Mouse (Mus musculus) heart, adult 9 months (tissue): Measurements from ENCODE around the gene Yeats4.
A peak's percentile ranks its signal among the peaks of the same experiment; 100 is the strongest.
"Not testable (repeated sequence)": the region's sequence is repeated elsewhere in the genome, so short reads cannot be mapped to it uniquely, and the experiment has no call there.

ENCODE experiments used
- DNase-seq, 2 experiments: peaks; one replicate each; pipeline ENCODE4 v3.0.0; 2022; ENCODE audit warnings: low spot score in 2 of 2

Yeats4 gene

DNA sequence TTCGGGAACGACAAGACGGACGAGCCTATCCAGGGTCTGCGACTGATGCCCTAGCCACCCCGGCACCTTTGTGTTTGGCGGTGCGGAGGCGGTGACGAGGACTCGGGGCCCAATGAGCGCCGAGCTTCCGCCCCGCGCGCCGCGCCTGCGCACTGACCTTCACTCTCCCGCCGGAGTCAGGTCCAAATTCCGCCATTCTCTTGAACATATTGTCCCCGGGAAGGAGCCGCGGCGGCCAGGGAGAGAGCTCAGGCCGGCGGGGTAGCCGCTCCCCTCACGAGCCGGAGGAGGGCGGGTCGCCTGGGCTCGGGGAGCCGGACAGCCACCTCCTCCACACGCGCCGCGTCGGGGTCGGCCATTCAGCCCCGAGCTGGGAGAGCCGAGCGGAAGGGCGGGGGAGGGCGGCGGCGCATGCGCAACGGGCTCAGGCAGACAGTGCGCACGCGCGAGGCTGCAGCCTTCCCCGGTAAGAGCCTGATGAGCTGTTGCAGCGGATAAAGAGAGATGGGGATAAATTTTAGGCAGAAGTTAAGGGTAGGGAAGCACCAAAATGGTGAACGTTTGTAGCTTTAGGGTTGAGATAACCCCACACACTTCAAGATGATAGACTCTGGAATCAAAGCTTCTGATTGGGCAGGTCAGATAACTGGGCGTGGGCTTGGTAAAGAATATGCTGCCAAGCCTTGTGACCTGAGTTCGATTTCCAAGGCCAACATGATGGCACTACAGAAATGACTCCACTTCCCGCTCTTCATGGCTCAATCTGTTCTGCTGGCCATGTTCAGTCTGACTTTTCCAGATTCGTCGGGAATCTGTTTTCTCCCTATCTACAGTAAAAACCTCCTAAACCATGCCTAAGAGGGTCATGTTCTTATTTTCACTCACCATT, at the start of gene Yeats4:
TSS of gene Yeats4 (minus strand) at position 406 of the 889 bp plus-strand sequence.
- DNase-seq, result peak; percentile 95 to 97

DNA sequence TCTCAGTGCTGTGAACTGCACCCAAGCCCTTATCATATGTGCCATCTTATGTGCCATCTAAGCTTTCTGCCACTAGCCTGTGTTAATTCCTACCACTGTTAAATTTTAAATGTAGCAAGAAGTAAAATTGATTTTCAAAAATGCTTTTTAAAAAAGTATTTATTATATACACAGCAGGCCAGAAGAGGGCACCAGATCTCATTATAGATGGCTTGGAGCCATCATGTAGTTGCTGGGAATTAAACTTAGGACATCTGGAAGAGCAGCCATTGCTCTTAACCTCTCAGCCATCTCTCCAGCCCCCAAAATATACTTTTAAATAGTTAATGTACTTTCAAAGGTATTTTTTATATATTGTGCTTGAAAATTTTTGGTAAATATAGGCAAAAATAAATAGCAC, 47.7 kb upstream of the Yeats4 start:
- no peak for DNase-seq

DNA sequence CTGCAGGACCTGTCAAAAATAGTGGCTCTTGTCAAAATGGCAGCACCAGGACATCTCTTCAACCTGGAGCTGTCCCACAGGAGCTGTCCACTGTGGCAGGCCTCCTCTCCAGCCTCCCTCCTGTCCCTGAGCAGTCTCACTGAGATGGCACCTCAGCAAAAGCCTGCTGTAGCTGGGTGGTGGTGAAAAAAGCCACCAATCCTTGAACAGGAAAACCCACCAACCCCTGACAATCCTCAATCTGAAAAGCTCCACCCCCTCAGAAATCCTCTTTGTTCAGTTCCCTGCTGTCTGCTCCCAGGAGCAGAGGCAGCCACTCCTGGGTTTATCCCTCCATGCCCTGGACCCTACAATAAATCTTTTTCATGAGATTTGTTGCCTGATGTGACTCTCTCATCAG, 35.6 kb upstream of the Yeats4 start:
- DNase-seq, result no peak

DNA sequence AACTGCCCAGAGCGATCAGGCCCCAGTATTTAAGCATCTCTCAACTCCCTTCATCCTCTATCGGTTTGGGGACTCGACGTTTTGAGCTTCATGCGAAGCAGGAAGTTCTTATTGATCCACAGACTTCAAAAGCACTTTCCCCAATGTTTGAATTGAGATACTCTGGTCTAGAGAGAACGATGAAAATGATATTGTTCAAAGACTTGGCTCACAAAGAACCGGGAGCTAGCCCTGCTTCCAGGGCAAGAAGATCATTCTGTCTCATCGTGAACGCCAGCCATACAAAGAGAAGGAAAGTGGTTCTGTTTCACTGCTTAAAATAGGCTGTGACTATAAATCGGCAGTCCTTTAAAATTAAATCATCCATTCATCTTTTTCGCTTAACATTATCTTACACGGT, 14.3 kb upstream of the Yeats4 start, which contains the start of gene 9530003J23Rik:
TSS of gene 9530003J23Rik (minus strand) at position 101 of the 400 bp plus-strand sequence.
- no peak for DNase-seq

DNA sequence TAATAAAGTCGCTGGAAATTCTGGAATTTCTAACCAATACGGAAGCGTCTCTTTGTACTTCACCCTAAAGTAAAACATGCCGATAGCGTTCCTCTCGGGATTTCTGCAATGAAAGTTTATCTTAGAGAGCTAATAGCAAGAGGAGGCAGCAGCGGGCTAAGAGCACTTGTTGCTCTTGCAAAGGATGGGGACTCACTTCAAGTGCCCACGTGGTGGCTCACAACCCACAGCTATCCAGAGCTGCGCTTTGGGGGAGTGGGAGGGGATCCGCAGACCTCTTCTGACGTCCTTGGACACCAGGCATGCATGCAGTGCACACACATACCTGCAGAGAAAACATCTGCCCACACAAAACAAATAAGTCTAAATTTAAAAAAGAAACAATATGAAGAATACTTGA, 11.6 kb upstream of the Yeats4 start:
- no peak for DNase-seq

DNA sequence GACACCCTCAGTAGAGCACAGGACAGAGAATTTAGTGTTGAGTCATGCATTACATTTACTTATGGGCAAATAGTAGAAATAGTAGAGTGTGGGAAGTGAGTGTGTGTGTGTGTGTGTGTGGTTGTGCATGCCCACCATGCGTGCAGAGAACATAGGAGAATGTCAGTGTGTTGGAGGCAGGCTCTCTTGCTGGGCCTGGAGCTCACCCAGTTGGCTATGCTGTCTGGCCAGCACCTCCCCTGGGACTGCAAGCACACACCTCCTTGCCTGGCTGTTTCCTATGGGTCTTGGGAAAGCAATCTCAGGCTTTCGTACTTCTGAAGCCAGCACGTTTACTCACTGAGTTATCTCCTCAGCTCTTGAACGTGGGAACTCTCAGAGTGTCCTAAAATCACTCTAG, 10.5 kb upstream of the Yeats4 start:
- DNase-seq, result no peak

DNA sequence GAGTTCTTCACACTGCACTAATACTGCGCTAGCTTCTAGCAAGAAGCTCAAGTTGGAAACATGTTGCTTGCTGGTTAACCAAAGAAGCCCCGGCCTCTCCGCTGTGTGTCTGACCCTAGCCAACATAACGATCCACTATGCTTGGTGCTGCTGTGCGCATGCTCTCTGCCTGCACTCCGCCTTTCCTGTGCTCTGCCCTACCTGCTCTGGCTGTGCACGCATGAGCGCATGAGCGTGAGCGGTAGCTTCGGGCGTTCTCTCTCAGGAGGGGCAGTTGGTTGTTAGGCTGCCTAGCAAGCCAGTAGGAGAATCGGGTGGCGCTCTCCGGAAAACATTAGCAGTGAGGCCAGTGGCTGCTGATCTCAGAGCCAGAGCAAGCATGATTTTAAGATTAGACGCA, 5.5 kb upstream of the Yeats4 start:
- no peak for DNase-seq

DNA sequence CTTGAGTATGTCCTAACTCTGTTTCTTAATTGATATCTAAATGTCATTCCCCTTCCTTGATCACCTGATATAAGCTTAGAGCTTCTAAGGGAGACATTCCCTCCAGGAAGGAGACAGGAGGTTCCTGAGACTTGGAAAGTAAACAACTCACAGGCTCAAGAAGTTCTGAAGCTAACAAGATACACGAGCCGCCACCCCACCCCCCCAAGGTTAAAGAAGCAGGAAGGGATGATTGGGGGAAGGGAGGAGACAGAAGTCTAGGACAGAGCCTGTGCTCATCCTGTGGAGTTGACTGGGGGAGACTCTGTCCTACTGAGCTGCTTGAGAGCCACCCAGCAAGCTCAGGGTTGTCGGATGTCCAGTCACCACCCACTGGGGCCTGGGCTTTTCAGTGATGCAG, 1.7 kb upstream of the Yeats4 start:
- no peak for DNase-seq

DNA sequence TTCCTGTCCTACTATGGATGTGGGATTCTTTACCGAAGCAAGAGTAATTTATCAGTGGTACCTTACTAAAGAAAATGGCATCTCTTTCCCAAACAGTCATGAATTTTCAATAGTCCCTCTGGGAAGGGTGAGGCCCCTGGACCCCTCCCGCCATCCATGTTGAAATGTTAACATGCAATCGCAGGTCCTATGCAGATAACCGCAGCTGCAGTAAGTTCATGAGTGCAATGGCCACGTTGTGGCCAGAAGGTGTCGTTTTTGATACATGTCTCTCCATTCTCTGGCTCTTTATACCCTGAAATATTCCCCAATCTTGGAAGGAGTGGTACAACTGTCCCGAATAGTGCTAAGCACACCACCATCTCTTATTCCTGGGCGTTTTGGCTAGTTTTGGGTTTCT, 787 bp upstream of the Yeats4 start:
- no peak for DNase-seq

DNA sequence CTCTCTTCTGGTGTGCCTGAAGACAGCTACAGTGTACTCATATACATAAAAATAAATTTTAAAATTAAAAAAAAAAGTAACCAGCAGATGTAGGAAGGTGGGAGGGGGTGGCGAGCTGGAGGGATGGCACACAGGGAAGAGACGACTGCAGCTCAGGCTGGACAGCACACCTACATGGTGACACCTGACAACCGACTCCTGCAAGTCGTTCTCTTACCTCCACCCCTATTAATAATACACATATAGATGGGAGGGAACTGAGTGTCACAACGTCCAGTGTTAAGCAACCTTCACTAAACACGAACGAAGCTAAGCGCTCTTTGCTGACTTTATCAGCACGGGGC, 577 bp downstream of the Yeats4 start:
- DNase-seq, result no peak

DNA sequence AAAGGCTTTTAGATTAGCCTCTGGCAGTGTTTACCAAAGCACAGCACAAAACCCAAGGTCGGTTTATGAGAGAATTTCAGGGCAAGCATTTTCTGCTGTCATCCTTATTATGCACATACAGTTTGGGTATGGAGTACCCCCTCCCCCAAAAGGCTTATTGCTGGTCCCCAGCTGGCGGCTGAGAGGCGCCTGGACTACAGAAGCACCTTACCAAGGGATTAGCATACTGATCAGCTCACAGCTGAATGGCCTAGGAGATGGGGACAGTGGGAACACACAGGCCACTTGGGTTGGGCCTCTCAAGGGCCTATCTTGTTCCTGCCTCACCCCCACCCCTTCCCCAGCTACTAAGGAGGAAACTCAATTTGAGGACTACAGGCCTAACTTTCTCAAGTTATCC, 1.5 kb downstream of the Yeats4 start:
- DNase-seq, result no peak

DNA sequence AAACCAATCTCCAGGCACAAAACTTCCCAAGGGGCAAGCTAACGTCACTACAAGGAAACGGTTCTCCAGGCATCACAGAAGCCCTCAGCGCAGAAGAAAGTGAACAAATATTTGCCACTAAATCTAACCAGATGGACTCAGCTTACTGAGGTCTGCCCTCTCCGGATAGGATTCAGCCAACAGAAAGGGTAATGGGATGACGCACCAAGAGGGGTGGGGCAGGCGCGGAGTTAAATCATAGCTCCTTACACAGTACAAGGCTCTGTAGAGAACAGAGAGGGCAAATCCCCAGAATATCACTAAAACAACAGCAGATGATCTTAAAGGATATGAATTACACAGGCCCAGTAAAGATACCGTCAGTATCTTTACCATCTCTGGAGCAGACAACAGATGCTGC, 6.0 kb downstream of the Yeats4 start:
- no peak for DNase-seq

DNA sequence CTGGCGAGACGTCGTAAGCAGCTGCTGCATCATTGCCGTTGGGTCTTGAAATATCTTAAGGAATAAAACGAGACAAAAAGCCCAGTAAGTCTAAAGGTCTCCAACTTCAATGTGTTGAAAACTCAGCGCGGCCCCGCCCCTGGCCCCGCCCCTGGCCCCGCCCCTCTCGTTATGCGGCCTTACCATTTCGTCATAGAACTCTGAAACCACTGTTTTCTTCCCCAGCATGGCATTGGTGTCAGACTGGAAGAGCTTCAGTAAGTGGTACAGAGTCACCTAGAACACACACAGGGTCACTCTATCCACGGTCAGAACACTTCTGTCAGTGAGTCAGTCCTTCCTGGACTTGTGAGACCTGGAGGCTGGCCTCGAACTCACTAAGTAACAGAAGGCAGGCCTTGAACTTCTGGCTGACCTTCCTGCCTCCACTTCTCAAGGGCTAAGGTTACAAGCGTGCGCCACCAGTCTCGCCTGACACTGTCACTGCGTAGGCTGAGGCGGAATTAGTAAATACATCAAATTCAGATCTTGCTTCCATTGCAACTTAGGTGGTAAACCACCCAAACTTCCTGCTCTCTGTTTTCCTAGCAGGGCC, 7.0 kb downstream of the Yeats4 start:
- no peak for DNase-seq

DNA sequence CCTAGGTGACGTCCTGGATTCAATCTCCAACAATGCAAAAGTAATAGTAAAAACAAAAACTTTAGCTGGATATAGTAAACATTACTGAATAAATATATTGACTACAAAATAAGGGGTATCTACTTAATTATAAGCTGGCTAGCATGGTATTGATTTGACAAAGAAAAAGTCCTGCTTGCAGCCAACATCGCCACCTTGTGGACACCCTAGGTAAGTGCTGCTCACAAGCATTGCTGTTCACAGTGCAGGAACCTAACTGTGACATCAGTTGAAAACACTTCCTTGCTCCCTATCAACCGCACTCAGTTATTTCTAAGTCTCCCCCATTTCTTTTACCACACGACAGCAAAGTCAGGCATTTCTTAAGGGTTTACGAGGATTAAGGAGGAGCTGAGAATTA, 7.5 kb downstream of the Yeats4 start:
- no peak for DNase-seq

DNA sequence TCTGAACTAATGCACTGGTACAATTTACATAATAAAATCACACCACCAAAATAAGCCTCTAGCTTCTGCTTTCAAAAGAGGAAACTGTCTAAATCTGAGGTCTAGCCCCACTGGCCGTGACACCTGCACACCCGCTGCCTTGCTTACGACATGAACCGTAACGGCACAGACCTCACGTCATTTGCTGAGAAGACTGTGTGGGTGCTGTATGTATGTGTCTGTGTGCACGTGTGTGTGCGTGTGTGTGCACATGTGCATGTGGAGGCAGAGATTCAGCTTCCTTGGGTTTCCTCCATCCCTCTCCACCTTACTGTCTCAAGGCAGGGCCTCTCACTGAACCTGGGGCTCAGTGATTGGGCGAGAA, 8.2 kb downstream of the Yeats4 start:
- no peak for DNase-seq

DNA sequence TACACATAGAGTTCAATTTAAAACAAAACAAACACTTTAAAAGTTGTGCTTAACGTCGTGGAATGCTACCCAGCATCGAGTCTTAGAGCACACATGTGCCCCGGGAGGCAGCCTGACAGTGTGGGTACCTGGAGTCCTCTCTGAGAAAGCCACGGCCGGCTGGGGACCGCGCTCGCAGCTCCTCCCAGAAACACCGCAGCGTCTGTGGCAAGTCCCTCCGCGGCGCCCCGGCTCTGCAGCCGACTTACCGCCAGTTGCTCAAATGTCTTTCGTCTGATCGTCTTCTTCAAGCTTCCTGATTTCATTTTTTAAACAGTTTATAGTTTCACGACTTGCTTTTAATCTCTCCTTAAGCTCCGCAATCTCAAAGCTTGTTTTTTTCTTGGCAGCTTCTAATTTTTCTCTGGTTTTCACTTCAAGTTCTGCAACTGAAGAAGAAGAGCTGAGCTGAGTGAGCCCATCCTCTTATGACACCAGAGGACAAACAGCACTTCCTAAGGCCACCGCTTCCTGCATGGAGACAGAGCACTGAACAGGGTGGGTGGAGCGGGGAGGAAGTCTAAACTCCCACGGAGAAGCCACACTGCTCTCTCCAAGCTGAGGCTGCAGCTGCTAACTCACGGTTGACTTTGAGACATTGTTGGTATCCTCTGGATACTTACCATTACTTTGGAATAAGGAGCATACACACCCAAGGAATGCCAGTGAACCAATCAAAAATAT, 8.7 kb downstream of the Yeats4 start:
- no peak for DNase-seq

DNA sequence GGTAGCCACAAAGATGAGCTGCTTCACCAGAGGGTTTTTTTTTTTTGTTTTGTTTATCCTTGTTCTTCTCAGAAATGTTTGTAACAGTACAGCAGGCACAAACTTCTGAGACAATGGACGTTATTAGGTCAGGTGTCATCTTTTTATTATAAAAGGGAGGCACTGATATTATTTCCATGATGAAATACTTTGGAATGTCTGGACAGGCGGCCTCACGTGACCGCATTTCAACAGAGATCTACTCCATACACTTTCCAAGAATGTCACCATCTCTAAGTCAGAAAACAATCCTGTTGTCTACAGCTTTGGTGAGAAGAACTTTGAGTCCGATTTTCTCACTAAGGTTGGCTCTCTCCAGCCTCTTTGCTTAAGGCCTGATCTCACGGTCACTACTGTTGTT, 13.3 kb downstream of the Yeats4 start:
- no peak for DNase-seq

DNA sequence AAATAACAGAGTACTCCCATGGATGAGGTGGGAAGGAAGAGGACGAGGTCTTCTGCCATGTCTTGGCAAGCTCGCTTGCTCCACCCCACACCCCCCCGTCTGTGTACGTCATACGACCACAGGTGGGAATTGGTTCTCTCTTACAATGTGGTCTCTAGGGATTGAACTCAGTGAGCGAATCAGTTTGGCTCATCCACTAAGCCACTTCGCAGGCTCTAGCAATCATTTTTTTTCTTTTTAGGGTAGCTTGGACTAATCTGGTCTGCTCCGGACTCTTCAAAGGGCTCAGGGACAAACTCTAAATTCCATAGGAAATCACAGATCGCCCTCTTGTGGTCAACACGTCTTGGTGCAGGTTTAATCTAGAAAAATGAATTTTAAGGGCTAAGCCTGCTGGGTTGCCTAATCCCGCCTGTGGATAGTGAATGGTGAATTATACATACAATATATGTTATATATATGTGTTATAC, 14.8 kb downstream of the Yeats4 start:
- peak in 1 of 2 experiments; percentile 43 for DNase-seq

DNA sequence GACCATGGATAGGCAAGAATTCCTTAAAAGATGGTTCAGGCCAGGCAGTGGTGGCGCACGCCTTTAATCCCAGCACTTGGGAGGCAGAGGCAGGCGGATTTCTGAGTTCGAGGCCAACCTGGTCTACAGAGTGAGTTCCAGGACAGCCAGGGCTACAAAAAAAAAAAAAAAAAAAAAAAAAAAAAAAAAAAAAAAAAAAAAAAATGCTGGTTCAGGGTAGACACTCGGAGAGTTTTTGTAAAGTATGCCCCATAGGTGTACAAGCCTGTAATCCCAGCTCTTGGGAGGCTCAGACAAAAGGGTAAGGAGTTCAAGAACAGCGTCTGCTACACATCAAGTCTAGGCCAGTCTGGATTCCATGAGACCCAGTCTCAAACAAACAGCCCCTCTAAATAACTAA, 15.5 kb downstream of the Yeats4 start:
- not testable (repeated sequence) for DNase-seq

DNA sequence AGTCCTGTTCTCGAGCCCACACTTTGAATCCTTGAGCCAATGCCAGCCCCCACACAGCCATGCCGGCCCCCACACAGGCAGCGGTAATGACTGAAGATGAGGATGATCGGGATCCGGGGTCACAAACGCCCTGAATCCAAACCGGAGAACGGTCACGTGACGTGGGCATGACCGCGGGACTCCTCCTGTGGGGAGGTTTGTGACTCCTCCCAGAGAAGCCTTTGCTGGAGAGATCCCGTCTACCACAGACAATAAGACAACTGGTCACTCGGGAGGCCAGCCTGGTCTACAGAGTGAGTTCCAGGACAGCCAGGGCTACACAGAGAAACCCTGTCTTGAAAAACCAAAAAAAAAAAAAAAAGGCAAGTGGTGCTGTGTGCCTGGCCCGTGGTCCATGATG, 16.1 kb downstream of the Yeats4 start:
- no peak for DNase-seq

DNA sequence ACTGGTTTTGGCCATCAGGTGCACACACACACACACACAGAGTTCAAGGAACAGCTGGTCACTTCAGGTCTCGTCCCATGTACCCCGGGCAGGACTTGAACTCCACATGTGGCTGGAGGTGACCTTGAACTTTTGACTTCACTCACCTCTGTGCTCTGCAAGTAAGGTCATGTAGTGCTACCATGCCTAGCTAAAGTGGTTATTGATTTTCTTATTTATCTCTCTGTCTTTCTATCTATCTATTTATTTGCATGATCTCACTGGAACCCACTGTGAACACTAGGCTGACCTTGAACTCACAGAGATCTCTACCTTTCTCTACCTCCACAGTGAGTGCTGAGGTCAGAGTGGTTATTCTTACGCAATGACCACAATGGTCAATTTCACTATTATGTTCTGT, 18.2 kb downstream of the Yeats4 start:
- DNase-seq, result no peak

DNA sequence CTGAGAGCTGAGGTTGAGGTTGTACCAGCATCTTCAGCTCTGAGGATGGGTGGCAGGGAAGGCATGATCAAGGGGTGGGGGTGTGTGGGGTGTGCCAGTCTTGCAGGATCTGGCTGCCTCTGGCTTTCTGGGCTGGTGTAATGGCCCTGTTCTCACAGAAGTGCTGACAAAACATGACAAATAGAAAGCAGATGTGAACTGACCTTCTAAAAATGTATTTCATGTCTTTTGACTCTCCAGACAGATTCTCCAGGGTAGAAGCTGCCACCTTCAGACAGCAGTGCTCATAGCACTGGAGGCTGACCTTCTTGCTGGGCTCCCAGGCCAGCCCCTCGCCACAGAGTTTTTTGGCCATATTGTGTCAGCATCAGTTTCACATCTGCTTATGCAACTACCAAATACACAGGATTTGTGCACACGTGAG, 20.7 kb downstream of the Yeats4 start:
- DNase-seq, result no peak
